Mouse (Mus musculus) forebrain, embryonic 12.5 days (tissue): Measurements from ENCODE around the gene Ccpg1os. TPM values are rescaled to one million over a fixed set of nuclear protein-coding genes. Genes with fewer than 3 reads are reported as not detected.

Experiments
- ATAC-seq: fragments of 200-750 bp; cut with Nextera tagmentation; 2 replicates; pipeline ENCODE4 v1.8.0; 2017; ENCODE audit warnings: moderate TSS enrichment; ENCODE audit not compliant: low FRiP score
- H3K27ac ChIP-seq: fragments of 300-500 bp; sonication (generic); 2 replicates; pipeline ENCODE4 v1.5.1; 2016; ENCODE audit warnings: mild to moderate bottlenecking
- H3K27me3 ChIP-seq: fragments of 300-500 bp; sonication (generic); 2 replicates; pipeline ENCODE4 v1.6.1; 2016; ENCODE audit warnings: mild to moderate bottlenecking
- H3K36me3 ChIP-seq: fragments of 300-500 bp; sonication (generic); replicated peaks from 2 replicates; pipeline ENCODE4 v1.6.1; 2016; ENCODE audit warnings: mild to moderate bottlenecking
- H3K4me1 ChIP-seq: fragments of 300-500 bp; sonication (generic); 2 replicates; pipeline ENCODE4 v1.6.1; 2016
- H3K4me2 ChIP-seq: fragments of 300-500 bp; sonication (generic); 2 replicates; pipeline ENCODE4 v1.6.1; 2016; ENCODE audit warnings: mild to moderate bottlenecking, moderate library complexity
- H3K4me3 ChIP-seq: fragments of 300-500 bp; sonication (generic); replicated peaks from 2 replicates; pipeline ENCODE4 v1.5.1; 2016; ENCODE audit warnings: mild to moderate bottlenecking
- H3K9ac ChIP-seq: fragments of 300-500 bp; sonication (generic); 2 replicates; pipeline ENCODE4 v1.6.1; 2016; ENCODE audit warnings: mild to moderate bottlenecking
- H3K9me3 ChIP-seq: fragments of 300-500 bp; sonication (generic); 2 replicates; pipeline ENCODE4 v1.6.1; 2016
- WGBS: fragments of 180-500 bp; shearing (Covaris S2); methylation state at CpG from one replicate; pipeline ENCODE4 v1.1.7; 2016; 5-methylcytosine and 5-hydroxymethylcytosine counted together
- microRNA-seq: library from miRNA; unstranded; fragments of <30 nt; microRNA quantifications from one replicate; pipeline ENCODE4, GENCODE M21; 2017
- polyA plus RNA-seq: library from polyadenylated mRNA; unstranded; fragments of >200 nt; fragmentation: Nextera tagmentation; extraction: Ambion mirVana; gene quantifications from 2 replicates; pipeline ENCODE4 v1.2.1, GENCODE M21; 2016

Ccpg1os gene
- polyA plus RNA-seq, 1 experiment from 2014 or later, result 21.4 TPM

DNA sequence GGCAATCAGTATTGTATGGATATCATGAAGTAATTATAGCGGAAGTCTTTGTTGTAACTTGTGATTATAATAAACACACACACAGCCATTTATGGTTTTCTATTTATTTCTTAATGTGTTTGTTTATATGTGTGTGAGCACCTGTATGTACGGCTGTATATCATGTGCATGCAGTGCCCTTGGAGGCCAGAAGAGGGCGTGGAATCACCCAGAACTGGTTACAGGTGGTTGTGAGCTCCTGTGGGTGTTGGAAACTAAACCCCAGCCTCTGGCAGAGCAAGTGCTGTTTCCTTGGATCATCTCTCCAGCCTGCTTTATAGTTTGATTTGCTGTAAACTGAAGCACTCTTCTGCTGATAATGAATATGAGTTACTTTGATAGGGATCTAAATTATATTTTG is 41.8 kb downstream of the Ccpg1os start:
- H3K27me3 ChIP-seq, result no peaks in the 10 kb centered on the region
- H3K4me1 ChIP-seq, result no peaks in the 10 kb centered on the region
- H3K27ac ChIP-seq, result no peak overlapping the region
- no peak overlapping the region for H3K4me3 ChIP-seq
- WGBS, result 64% methylated on average over 3 of the region's 3 CpGs
- H3K4me2 ChIP-seq, result no peak overlapping the region
- H3K9me3 ChIP-seq, result peaks cover 7% of the 10 kb centered on the region
- ATAC-seq, result no peak
- no peak overlapping the region for H3K9ac ChIP-seq
- H3K36me3 ChIP-seq, result peaks cover 34% of the 10 kb centered on the region

DNA sequence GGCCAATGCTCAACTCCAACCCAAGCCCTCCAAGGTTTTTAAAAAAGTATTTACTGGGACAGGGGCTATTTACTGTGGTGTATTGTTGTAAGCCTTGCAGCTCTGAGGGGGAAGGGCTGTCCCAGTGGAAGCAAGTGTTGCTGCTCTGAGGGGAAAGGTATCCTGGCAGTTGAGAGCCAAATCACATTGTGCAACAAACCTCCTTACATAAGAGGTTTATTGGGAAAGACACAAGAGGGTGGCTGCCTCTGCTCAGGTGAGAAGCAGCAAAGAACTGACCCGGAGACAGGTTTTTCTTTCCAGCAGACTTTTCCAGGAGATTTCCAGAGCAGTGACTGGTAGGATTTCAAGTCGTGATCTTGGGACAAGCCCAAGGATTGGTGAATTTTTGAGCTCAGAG is 48.9 kb downstream of the Ccpg1os start:
- Histone ChIP-seq H3K4me2 (no peak overlapping the region), H3K36me3 (peaks cover 9% of the 10 kb centered on the region; the same call in 1 of the 2 replicates), H3K27ac (0 out of 2 replicates have a peak overlapping the region, but pooled peaks have one; percentile 50), H3K4me3 (no peak overlapping the region), H3K4me1 (no peaks in the 10 kb centered on the region), H3K27me3 (no peaks in the 10 kb centered on the region), H3K9ac (no peak overlapping the region), H3K9me3 (no peaks in the 10 kb centered on the region)
- 81% methylated on average over 2 of the region's 2 CpGs for WGBS
- no peak for ATAC-seq

DNA sequence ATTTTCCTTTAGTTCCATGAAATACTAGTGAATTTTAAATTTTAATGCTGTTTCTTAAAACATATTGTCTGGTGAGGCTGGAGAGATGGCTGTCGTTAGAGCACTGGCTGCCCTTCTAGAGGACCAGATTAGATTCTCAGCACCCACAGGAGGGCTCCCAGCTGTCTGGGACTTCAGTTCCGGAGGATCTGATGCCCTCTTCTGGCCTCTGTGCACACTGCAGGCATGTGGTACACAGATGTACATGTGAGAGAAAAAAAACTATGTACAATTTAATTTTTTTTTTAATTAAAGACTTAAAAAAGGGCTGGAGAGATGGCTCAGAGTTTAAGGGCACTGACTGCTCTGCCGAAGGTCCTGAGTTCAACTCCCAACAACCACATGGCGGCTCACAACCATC is 49.9 kb downstream of the Ccpg1os start:
- no peak overlapping the region for H3K4me2 ChIP-seq
- no peaks in the 10 kb centered on the region for H3K27me3 ChIP-seq
- peaks cover 9% of the 10 kb centered on the region; the same call in 1 of the 2 replicates for H3K36me3 ChIP-seq
- H3K9ac ChIP-seq, result no peak overlapping the region
- no peak overlapping the region for H3K27ac ChIP-seq
- WGBS, result 91% methylated on average over 4 of the region's 4 CpGs
- ATAC-seq, result no peak
- no peaks in the 10 kb centered on the region for H3K9me3 ChIP-seq
- H3K4me3 ChIP-seq, result no peak overlapping the region
- H3K4me1 ChIP-seq, result no peaks in the 10 kb centered on the region

DNA sequence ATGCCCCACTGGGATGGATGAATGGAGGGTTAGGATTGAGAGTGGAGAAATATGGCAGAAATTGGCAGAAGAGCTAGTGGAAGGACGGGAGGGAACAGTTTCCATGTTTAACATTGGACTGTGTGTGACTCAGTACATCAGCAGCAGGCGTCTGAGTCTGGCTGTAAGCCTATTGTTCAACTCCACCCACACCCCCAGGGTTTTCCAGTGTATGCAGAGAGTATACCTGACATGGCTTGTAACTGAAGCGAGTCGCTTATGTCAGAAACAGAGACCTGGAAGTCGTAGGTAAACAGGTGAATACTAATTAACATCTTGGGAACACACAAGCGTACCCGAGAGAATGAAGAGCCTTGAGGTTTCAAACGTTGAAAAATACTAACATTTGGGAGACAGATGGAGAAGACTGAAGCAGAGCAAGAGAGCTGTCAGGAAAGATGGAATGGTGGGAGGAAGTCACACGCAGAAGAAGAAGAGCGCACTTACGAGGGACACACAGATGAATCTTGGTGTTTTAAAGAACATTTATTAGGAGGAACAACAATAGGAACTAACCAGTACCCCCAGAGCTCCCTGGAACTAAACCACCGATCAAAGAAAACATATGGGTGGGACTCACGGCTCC is 53.9 kb downstream of the Ccpg1os start:
- Histone ChIP-seq H3K4me3 (no peak overlapping the region), H3K36me3 (peaks cover 9% of the 10 kb centered on the region; the same call in 1 of the 2 replicates), H3K27ac (no peak overlapping the region), H3K4me2 (no peak overlapping the region), H3K9ac (no peak overlapping the region), H3K27me3 (no peaks in the 10 kb centered on the region), H3K4me1 (peaks cover 18% of the 10 kb centered on the region), H3K9me3 (no peaks in the 10 kb centered on the region)
- WGBS, result 81% methylated on average over 13 of the region's 13 CpGs
- no peak for ATAC-seq

Small RNAs within 50 kb of the gene (microRNA-seq; reads per million reads assigned to microRNA genes)
- not detected for gene Gm27353

Other genes with a start within 250 kb of the Ccpg1os start
- 1.7 and 2.7 TPM in 2 replicates for gene Prtg, start 178.5 kb downstream of the Ccpg1os start, polyA plus RNA-seq
- 12.5 TPM in 2 replicates for gene Pygo1, start 59.7 kb downstream of the Ccpg1os start, polyA plus RNA-seq
- gene Dyx1c1, start 26.6 kb downstream of the Ccpg1os start, polyA plus RNA-seq, result 1.6 and 2.6 TPM in 2 replicates
- not detected in 2 replicates for gene Gm44503, start 26.5 kb downstream of the Ccpg1os start, polyA plus RNA-seq
- 26.0 and 28.9 TPM in 2 replicates for gene Ccpg1, start within 50 bp of the Ccpg1os start, polyA plus RNA-seq
- gene Pigb, start 55.0 kb upstream of the Ccpg1os start, polyA plus RNA-seq, result 10.3 and 13.6 TPM in 2 replicates
- gene Rab27a, start 59.5 kb upstream of the Ccpg1os start, polyA plus RNA-seq, result 1.4 and 1.8 TPM in 2 replicates
- gene Khdc3, start 116.5 kb upstream of the Ccpg1os start, polyA plus RNA-seq, result not detected in 2 replicates
- not detected in 2 replicates for gene Gm20509, start 117.1 kb upstream of the Ccpg1os start, polyA plus RNA-seq
- gene Rsl24d1, start 128.0 kb upstream of the Ccpg1os start, polyA plus RNA-seq, result 133 and 137 TPM in 2 replicates